ENCODE assay signal across 21 mouse cellular contexts in genomic region chr11:119124536-119124935, GRCm38 (mm10). TPM values are rescaled to one million over a fixed set of nuclear protein-coding genes. Genes with fewer than 3 reads are reported as not detected.
DNase-seq lines count a peak whose midpoint lies in the region; ATAC-seq and TF ChIP-seq lines count a peak whose summit lies in the region.
"Had no signal": no experiment of that assay in that cellular context is flagged by ENCODE, and none has a peak within 500 bp of the region (broad histone marks: within the 10 kb centered on the region; RNA-seq: fewer than 3 reads in every experiment).

No protein-coding gene starts in this region.

- intact Hi-C loops in gastrocnemius, adult 2 months (cut with DNase I) = loop anchor here (5.0 kb wide), 1 partner anchor 37 kb away; the partner anchor contains the start of gene Cbx4
- intact Hi-C loops in heart, postnatal 14 days (cut with DNase I) = loop anchor here (5.0 kb wide), 1 partner anchor 612 kb away; no protein-coding TSS in a partner anchor

- no peaks in the 10 kb centered on the region for H3K9me3 ChIP-seq in heart, embryonic 10.5 days
- no peaks in the 10 kb centered on the region for H3K9me3 ChIP-seq in intestine, embryonic 16.5 days (ENCODE audit: control insufficient read depth, low read length)
- H3K9me3 ChIP-seq: embryonic facial prominence, embryonic 10.5 days; heart, embryonic 13.5 days; hindbrain, embryonic 15.5 days; limb, embryonic 12.5 days; neural tube, embryonic 15.5 days had no signal

- TF ChIP-seq CTCF in gastrocnemius, adult 2 months (IDR thresholded peaks at IDR 0.05) = peak; percentile 12; the same call in 1 of the 2 replicates
- no peak for TF ChIP-seq CTCF in thymus, adult 2 months (IDR thresholded peaks at IDR 0.05; ENCODE audit: borderline replicate concordance, control insufficient read depth, extremely low read depth, insufficient read depth, low read length, poor library complexity)

- peak; percentile 98 for DNase-seq in heart, adult 11 months
- DNase-seq in heart, embryonic 10.5 days (ENCODE audit: low spot score) = no peak
- peak; percentile 55 to 72 for DNase-seq in adrenal gland, adult 18-20 months (ENCODE audit: low spot score in 2 of 2)
- peak; percentile 92 for DNase-seq in gastrocnemius, adult 2 months
- peak; percentile 66 to 79 for DNase-seq in heart, postnatal 14 days
- no peak for DNase-seq in thymus, adult 2 months
- no peak for DNase-seq in right cerebral cortex, postnatal 10 days (ENCODE audit: low spot score in 2 of 2)
- DNase-seq: B cell, adult 2 months; kidney, adult 9 months; lung, postnatal 14 days; thymus, postnatal 4 days had no signal

- H3K27ac ChIP-seq in heart, embryonic 10.5 days = no peak overlapping the region
- peak overlapping the region; percentile 94 for H3K27ac ChIP-seq in gastrocnemius, adult 2 months
- H3K27ac ChIP-seq in thymus, adult 2 months (ENCODE audit: control insufficient read depth, insufficient read depth, low read length) = no peak overlapping the region
- no peak overlapping the region for H3K27ac ChIP-seq in intestine, embryonic 16.5 days (ENCODE audit: low read length)
- H3K27ac ChIP-seq: embryonic facial prominence, embryonic 10.5 days; heart, embryonic 13.5 days; hindbrain, embryonic 15.5 days; left cerebral cortex, adult 2 months; limb, embryonic 12.5 days; neural tube, embryonic 15.5 days had no signal

- no peak overlapping the region for H3K4me2 ChIP-seq in intestine, embryonic 16.5 days (ENCODE audit: low read depth, low read length)
- H3K4me2 ChIP-seq: heart, embryonic 13.5 days; hindbrain, embryonic 15.5 days; limb, embryonic 12.5 days; midbrain, embryonic 11.5 days; neural tube, embryonic 15.5 days had no signal

- TF ChIP-seq POLR2A in thymus, adult 2 months (IDR thresholded peaks at IDR 0.05; ENCODE audit: control insufficient read depth, extremely low read depth, insufficient read depth, low read length, poor library complexity) = no peak

- WGBS in heart, embryonic 10.5 days = 82% methylated on average over 6 of the region's 6 CpGs
- WGBS in thymus, adult 2 months = 95% methylated on average over 6 of the region's 6 CpGs
- 87% methylated on average over 6 of the region's 6 CpGs for WGBS in intestine, embryonic 16.5 days

- no peak overlapping the region for H3K4me3 ChIP-seq in heart, embryonic 10.5 days
- no peak overlapping the region for H3K4me3 ChIP-seq in gastrocnemius, adult 2 months
- H3K4me3 ChIP-seq in thymus, adult 2 months (ENCODE audit: control insufficient read depth, insufficient read depth, low read length) = no peak overlapping the region
- no peak overlapping the region for H3K4me3 ChIP-seq in intestine, embryonic 16.5 days (ENCODE audit: low read length)
- H3K4me3 ChIP-seq: embryonic facial prominence, embryonic 10.5 days; erythroblast, embryonic 14.5 days; heart, embryonic 13.5 days; hindbrain, embryonic 15.5 days; left cerebral cortex, adult 2 months; limb, embryonic 12.5 days; neural tube, embryonic 15.5 days had no signal

- no peak overlapping the region for H3K9ac ChIP-seq in intestine, embryonic 16.5 days (ENCODE audit: low read depth, low read length)
- H3K9ac ChIP-seq: heart, embryonic 13.5 days; hindbrain, embryonic 15.5 days; limb, embryonic 12.5 days; neural tube, embryonic 15.5 days had no signal

- H3K36me3 ChIP-seq in heart, embryonic 10.5 days = no peaks in the 10 kb centered on the region
- H3K36me3 ChIP-seq in thymus, adult 2 months (ENCODE audit: control insufficient read depth, insufficient read depth, low read length) = no peaks in the 10 kb centered on the region
- H3K36me3 ChIP-seq in intestine, embryonic 16.5 days (ENCODE audit: control insufficient read depth, insufficient read depth, low read length) = no peaks in the 10 kb centered on the region
- H3K36me3 ChIP-seq: embryonic facial prominence, embryonic 10.5 days; heart, embryonic 13.5 days; hindbrain, embryonic 15.5 days; limb, embryonic 12.5 days; neural tube, embryonic 15.5 days had no signal

- H3K27me3 ChIP-seq in heart, embryonic 10.5 days (ENCODE audit: insufficient read depth, poor library complexity, severe bottlenecking) = peaks cover 64% of the 10 kb centered on the region
- no peaks in the 10 kb centered on the region for H3K27me3 ChIP-seq in thymus, adult 2 months (ENCODE audit: control insufficient read depth, insufficient read depth, low read length)
- H3K27me3 ChIP-seq in intestine, embryonic 16.5 days (replicated peaks; ENCODE audit: control insufficient read depth, insufficient read depth, low read length) = no peaks in the 10 kb centered on the region
- H3K27me3 ChIP-seq: hindbrain, embryonic 15.5 days; Patski had no signal

- no peak for ATAC-seq in intestine, embryonic 16.5 days
- ATAC-seq: Patski had no signal

- H3K4me1 ChIP-seq in heart, embryonic 10.5 days = peaks cover 59% of the 10 kb centered on the region
- H3K4me1 ChIP-seq in thymus, adult 2 months (replicated peaks; ENCODE audit: control insufficient read depth, insufficient read depth, low read length) = peaks cover 12% of the 10 kb centered on the region
- H3K4me1 ChIP-seq in intestine, embryonic 16.5 days (ENCODE audit: control insufficient read depth, insufficient read depth, low read length) = peaks cover 40% of the 10 kb centered on the region

RNA-seq across cellular contexts. Expression of gene Cbx4, which starts 38.5 kb away (rescaled TPM):
- 8.9 and 9.0 TPM in 2 replicates for polyA plus RNA-seq in heart, embryonic 10.5 days (2016; fragmentation: Nextera tagmentation; extraction: Ambion mirVana)
- total RNA-seq in adrenal gland, adult 18-20 months (2021) = 100 to 1,000 TPM; 115 to 163 TPM
- 1 to 10 TPM; 2.1 to 2.2 TPM for total RNA-seq in gastrocnemius, adult 2 months (2021)
- 10 to 100 TPM; 15.2 to 17.8 TPM for total RNA-seq in heart, postnatal 14 days (2021)
- polyA plus RNA-seq in thymus, adult 2 months (2012; rRNA removed) = 54.7 and 56.8 TPM in 2 replicates
- polyA plus RNA-seq in intestine, embryonic 16.5 days (2015; fragmentation: Nextera tagmentation; extraction: Ambion mirVana) = 9.3 and 10.0 TPM in 2 replicates

Comparison
In these comparisons a context has a peak if more than half of its experiments do, and no peak if none do; other contexts are left out.
1. DNase-seq: peak in heart, adult 11 months (single experiment), adrenal gland, adult 18-20 months (2 of 2), gastrocnemius, adult 2 months (single experiment) and heart, postnatal 14 days (2 of 2); none in heart, embryonic 10.5 days (single experiment), thymus, adult 2 months (single experiment) and right cerebral cortex, postnatal 10 days (0 of 2).
2. RNA of gene Cbx4, which starts 38.5 kb away (total RNA-seq): 115 to 163 TPM in adrenal gland, adult 18-20 months; 15.2 to 17.8 TPM in heart, postnatal 14 days and 2.1 to 2.2 TPM in gastrocnemius, adult 2 months; every median in the first group is over 4 times any median in the second.